Mouse (Mus musculus) intestine, postnatal 0 days (tissue): ENCODE measurements around the gene Il23a. TPM values are rescaled to one million over a fixed set of nuclear protein-coding genes. Genes with fewer than 3 reads are reported as not detected.

Experiments used
- ATAC-seq: fragments of 200-750 bp; cut with Nextera tagmentation; 2 replicates; pipeline ENCODE4 v1.8.0; 2017; ENCODE audit warnings: mild to moderate bottlenecking, moderate TSS enrichment, moderate library complexity
- H3K27ac ChIP-seq: fragments of 300-500 bp; sonication (generic); 2 replicates; pipeline ENCODE4 v1.5.1; 2014; ENCODE audit warnings: mild to moderate bottlenecking, low read depth, low read length, moderate library complexity
- H3K27me3 ChIP-seq: fragments of 300-500 bp; sonication (generic); replicated peaks from 2 replicates; pipeline ENCODE4 v1.6.1; 2014; ENCODE audit warnings: low read length, mixed read lengths; ENCODE audit not compliant: control insufficient read depth, insufficient read depth
- H3K36me3 ChIP-seq: fragments of 300-500 bp; sonication (generic); 2 replicates; pipeline ENCODE4 v1.6.1; 2014; ENCODE audit warnings: mild to moderate bottlenecking, moderate library complexity; ENCODE audit not compliant: control insufficient read depth, insufficient read depth
- H3K4me1 ChIP-seq: fragments of 300-500 bp; sonication (generic); replicated peaks from 2 replicates; pipeline ENCODE4 v1.6.1; 2014; ENCODE audit warnings: antibody characterized with exemption, low read length, mixed read lengths; ENCODE audit not compliant: control insufficient read depth, insufficient read depth
- H3K4me2 ChIP-seq: fragments of 300-500 bp; sonication (generic); replicated peaks from 2 replicates; pipeline ENCODE4 v1.6.1; 2014; ENCODE audit warnings: low read depth, mild to moderate bottlenecking, moderate library complexity
- H3K4me3 ChIP-seq: fragments of 300-500 bp; sonication (generic); 2 replicates; pipeline ENCODE4 v1.5.1; 2014; ENCODE audit warnings: low read depth, low read length
- H3K9ac ChIP-seq: fragments of 300-500 bp; sonication (generic); 2 replicates; pipeline ENCODE4 v1.6.1; 2014; ENCODE audit warnings: mild to moderate bottlenecking, low read depth, low read length
- H3K9me3 ChIP-seq: fragments of 300-500 bp; sonication (generic); 2 replicates; pipeline ENCODE4 v1.6.1; 2016; ENCODE audit warnings: mixed run types; ENCODE audit not compliant: control insufficient read depth
- CTCF ChIP-seq: sonication (generic); IDR thresholded peaks from 2 replicates; pipeline ENCODE4 v1.5.1; 2016; ENCODE audit warnings: low read depth, mild to moderate bottlenecking, control low read depth, antibody characterized with exemption, moderate library complexity
- WGBS: fragments of 180-500 bp; shearing (Covaris S2); extraction: QIAGEN DNeasy Blood & Tissue Kit; methylation state at CpG from one replicate; pipeline ENCODE4 v1.1.7; 2014; 5-methylcytosine and 5-hydroxymethylcytosine counted together
- polyA plus RNA-seq: library from polyadenylated mRNA; unstranded; fragments of >200 nt; fragmentation: Nextera tagmentation; extraction: Ambion mirVana; gene quantifications from 2 replicates; pipeline ENCODE4 v1.2.1, GENCODE M21; 2015

Il23a gene
- 0.22 and 0.46 TPM in 2 replicates for polyA plus RNA-seq

- Histone ChIP-seq H3K27me3 (no peaks in the 10 kb centered on the region), H3K9me3 (no peaks in the 10 kb centered on the region), H3K4me3 (no peak within 1 kb of the TSS), H3K9ac (no peak within 1 kb of the TSS), H3K36me3 (no peaks in the 10 kb centered on the region), H3K4me1 (no peaks in the 10 kb centered on the region), H3K4me2 (no peak within 1 kb of the TSS), H3K27ac (no peak within 1 kb of the TSS)
- 79% methylated on average over 11 of the region's 11 CpGs for WGBS
- no peak for TF ChIP-seq CTCF
- no peak for ATAC-seq
These were observed at the start of gene Il23a for GRCm38 (mm10) chr10:128298702-128299171. Gene Il23a, minus strand, starts transcription at chr10:128298752.

- H3K27ac ChIP-seq = no peak overlapping the region
- no peaks in the 10 kb centered on the region for H3K27me3 ChIP-seq
- H3K4me2 ChIP-seq = no peak overlapping the region
- H3K36me3 ChIP-seq = peaks cover 32% of the 10 kb centered on the region
- 83% methylated on average over 8 of the region's 8 CpGs for WGBS
- no peaks in the 10 kb centered on the region for H3K9me3 ChIP-seq
- peaks cover 2% of the 10 kb centered on the region; the same call in 1 of the 2 replicates for H3K4me1 ChIP-seq
- no peak overlapping the region for H3K9ac ChIP-seq
- no peak for TF ChIP-seq CTCF
- H3K4me3 ChIP-seq = no peak overlapping the region
- ATAC-seq = no peak
These were observed 49.0 kb upstream of the Il23a start for GRCm38 (mm10) chr10:128347541-128347940.

GRCm38 (mm10) chr10:128344568-128345275 is 46.2 kb upstream of the Il23a start:
- Histone ChIP-seq H3K4me1 (peaks cover 2% of the 10 kb centered on the region; the same call in 1 of the 2 replicates), H3K27me3 (no peaks in the 10 kb centered on the region), H3K9ac (0 out of 2 replicates have a peak overlapping the region, but pooled peaks have one; percentile 13), H3K36me3 (peaks cover 5% of the 10 kb centered on the region), H3K27ac (peak overlapping the region; percentile 79), H3K9me3 (no peaks in the 10 kb centered on the region), H3K4me3 (peak overlapping the region; percentile 11; the same call in 1 of the 2 replicates), H3K4me2 (peak overlapping the region; percentile 51)
- 14% methylated on average over 7 of the region's 7 CpGs for WGBS
- peak; percentile 80 for ATAC-seq
- no peak for TF ChIP-seq CTCF

GRCm38 (mm10) chr10:128343436-128343835 is 44.9 kb upstream of the Il23a start:
- H3K36me3 ChIP-seq = no peaks in the 10 kb centered on the region; the same call in 1 of the 2 replicates
- H3K9me3 ChIP-seq = no peaks in the 10 kb centered on the region

GRCm38 (mm10) chr10:128340257-128340656 is 41.7 kb upstream of the Il23a start:
- Histone ChIP-seq H3K27ac (no peak overlapping the region), H3K4me2 (no peak overlapping the region), H3K4me3 (no peak overlapping the region), H3K9ac (no peak overlapping the region), H3K4me1 (peaks cover 3% of the 10 kb centered on the region; the same call in 1 of the 2 replicates), H3K9me3 (no peaks in the 10 kb centered on the region), H3K27me3 (no peaks in the 10 kb centered on the region), H3K36me3 (no peaks in the 10 kb centered on the region; the same call in 1 of the 2 replicates)
- peak; percentile 52 for TF ChIP-seq CTCF
- 63% methylated on average over 2 of the region's 2 CpGs for WGBS
- ATAC-seq = no peak

More at GRCm38 (mm10) chr10:128343436-128343835, 44.9 kb upstream of the Il23a start:
- H3K4me3 ChIP-seq = no peak overlapping the region
- H3K4me2 ChIP-seq = no peak overlapping the region
- ATAC-seq = no peak
- TF ChIP-seq CTCF = no peak
- no peak overlapping the region for H3K9ac ChIP-seq
- H3K27ac ChIP-seq = no peak overlapping the region
- peaks cover 5% of the 10 kb centered on the region; the same call in 1 of the 2 replicates for H3K4me1 ChIP-seq
- WGBS = 76% methylated on average over 1 of the region's 1 CpGs
- no peaks in the 10 kb centered on the region for H3K27me3 ChIP-seq

GRCm38 (mm10) chr10:128338948-128339347 is 40.4 kb upstream of the Il23a start:
- no peaks in the 10 kb centered on the region for H3K27me3 ChIP-seq
- H3K9ac ChIP-seq = peak overlapping the region; percentile 82; the same call in 1 of the 2 replicates
- H3K4me3 ChIP-seq = peak overlapping the region; percentile 62
- no peak for ATAC-seq
- no peaks in the 10 kb centered on the region for H3K9me3 ChIP-seq
- peak overlapping the region; percentile 94 for H3K27ac ChIP-seq
- H3K4me2 ChIP-seq = peak overlapping the region; percentile 82
- H3K4me1 ChIP-seq = peaks cover 3% of the 10 kb centered on the region; the same call in 1 of the 2 replicates
- WGBS = 54% methylated on average over 2 of the region's 2 CpGs
- TF ChIP-seq CTCF = no peak
- H3K36me3 ChIP-seq = no peaks in the 10 kb centered on the region; the same call in 1 of the 2 replicates
